Mouse (Mus musculus) kidney, embryonic 15.5 days (tissue): ENCODE data around the gene Secisbp2l. TPM values are rescaled to one million over a fixed set of nuclear protein-coding genes. Genes with fewer than 3 reads are reported as not detected.
A peak's percentile ranks its signal among the peaks of the same experiment; 100 is the strongest.

Experiments
- ATAC-seq: fragments of 200-750 bp; cut with Nextera tagmentation; replicated peaks from 2 replicates; pipeline ENCODE4 v1.8.0; 2017; ENCODE audit warnings: moderate TSS enrichment; ENCODE audit not compliant: low FRiP score
- H3K27ac ChIP-seq: fragments of 300-500 bp; sonication (generic); 2 replicates; pipeline ENCODE4 v1.5.1; 2015; ENCODE audit warnings: mild to moderate bottlenecking, inconsistent platforms
- H3K27me3 ChIP-seq: fragments of 300-500 bp; sonication (generic); 2 replicates; pipeline ENCODE4 v1.6.1; 2015; ENCODE audit warnings: inconsistent platforms
- H3K36me3 ChIP-seq: fragments of 300-500 bp; sonication (generic); 2 replicates; pipeline ENCODE4 v1.6.1; 2015; ENCODE audit warnings: inconsistent platforms
- H3K4me1 ChIP-seq: fragments of 300-500 bp; sonication (generic); 2 replicates; pipeline ENCODE4 v1.6.1; 2015; ENCODE audit warnings: inconsistent platforms
- H3K4me2 ChIP-seq: fragments of 300-500 bp; sonication (generic); 2 replicates; pipeline ENCODE4 v1.6.1; 2015; ENCODE audit warnings: moderate library complexity, mild to moderate bottlenecking, inconsistent platforms
- H3K4me3 ChIP-seq: fragments of 300-500 bp; sonication (generic); replicated peaks from 2 replicates; pipeline ENCODE4 v1.5.1; 2015; ENCODE audit warnings: mild to moderate bottlenecking, inconsistent platforms
- H3K9ac ChIP-seq: fragments of 300-500 bp; sonication (generic); 2 replicates; pipeline ENCODE4 v1.6.1; 2015; ENCODE audit warnings: mild to moderate bottlenecking, inconsistent platforms
- H3K9me3 ChIP-seq: fragments of 300-500 bp; sonication (generic); replicated peaks from 2 replicates; pipeline ENCODE4 v1.6.1; 2016; ENCODE audit warnings: inconsistent platforms
- WGBS: fragments of 180-500 bp; shearing (Covaris S2); methylation state at CpG from one replicate; pipeline ENCODE4 v1.1.7; 2015; ENCODE audit warnings: mixed read lengths; 5-methylcytosine and 5-hydroxymethylcytosine counted together
- polyA plus RNA-seq: library from polyadenylated mRNA; unstranded; fragments of >200 nt; fragmentation: Nextera tagmentation; extraction: Ambion mirVana; gene quantifications from 2 replicates; pipeline ENCODE4 v1.2.1, GENCODE M21; 2015

The Secisbp2l gene
- polyA plus RNA-seq, 1 experiment from 2014 or later = 19.0 TPM

GRCm38 (mm10) chr2:125735333-125736024 lies 47.2 kb downstream of the Secisbp2l start:
- Histone ChIP-seq H3K9ac (no peak overlapping the region), H3K36me3 (peaks cover 19% of the 10 kb centered on the region), H3K27ac (no peak overlapping the region), H3K4me3 (no peak overlapping the region), H3K9me3 (no peaks in the 10 kb centered on the region), H3K27me3 (no peaks in the 10 kb centered on the region), H3K4me2 (no peak overlapping the region), H3K4me1 (peaks cover 10% of the 10 kb centered on the region)
- WGBS = 60% methylated on average over 2 of the region's 2 CpGs
- ATAC-seq = no peak

- H3K27me3 ChIP-seq = no peaks in the 10 kb centered on the region
- H3K4me2 ChIP-seq = no peak overlapping the region
- ATAC-seq = no peak
- H3K9me3 ChIP-seq = no peaks in the 10 kb centered on the region
- peaks cover 10% of the 10 kb centered on the region for H3K4me1 ChIP-seq
- H3K27ac ChIP-seq = no peak overlapping the region
- H3K9ac ChIP-seq = no peak overlapping the region
- no peak overlapping the region for H3K4me3 ChIP-seq
- peaks cover 14% of the 10 kb centered on the region for H3K36me3 ChIP-seq
Observed at GRCm38 (mm10) chr2:125734741-125735140, 47.9 kb downstream of the Secisbp2l start.

- peaks cover 10% of the 10 kb centered on the region for H3K4me1 ChIP-seq
- H3K27ac ChIP-seq = peak overlapping the region; percentile 58; the same call in 1 of the 2 replicates
- peak overlapping the region; percentile 72 for H3K9ac ChIP-seq
- no peaks in the 10 kb centered on the region for H3K9me3 ChIP-seq
- H3K36me3 ChIP-seq = no peaks in the 10 kb centered on the region
- 7% methylated on average over 35 of the region's 35 CpGs for WGBS
- peaks cover 13% of the 10 kb centered on the region; the same call in 1 of the 2 replicates for H3K27me3 ChIP-seq
- H3K4me3 ChIP-seq = peak overlapping the region; percentile 55
- H3K4me2 ChIP-seq = peak overlapping the region; percentile 89
- peak; percentile 96 for ATAC-seq
Observed at GRCm38 (mm10) chr2:125731763-125732560, 50.7 kb downstream of the Secisbp2l start.

- ATAC-seq = peak; percentile 60; the same call in 1 of the 2 replicates
- H3K4me3 ChIP-seq = peak overlapping the region; percentile 53
Observed at GRCm38 (mm10) chr2:125724546-125725114, 58.0 kb downstream of the Secisbp2l start.

GRCm38 (mm10) chr2:125724086-125724430 lies 58.6 kb downstream of the Secisbp2l start, which contains the start of gene Shc4:
TSS of gene Shc4 (minus strand) at chr2:125724148.
- H3K36me3 ChIP-seq = no peaks in the 10 kb centered on the region
- H3K9ac ChIP-seq = peak within 1 kb of the TSS; percentile 37
- under 1% methylated on average over 15 of the region's 15 CpGs for WGBS
- H3K27ac ChIP-seq = no peak within 1 kb of the TSS
- H3K27me3 ChIP-seq = peaks cover 60% of the 10 kb centered on the region
- H3K9me3 ChIP-seq = no peaks in the 10 kb centered on the region
- peak within 1 kb of the TSS; percentile 53 for H3K4me3 ChIP-seq
- H3K4me2 ChIP-seq = peak within 1 kb of the TSS; percentile 99
- peaks cover 28% of the 10 kb centered on the region for H3K4me1 ChIP-seq
- peak; percentile 65 for ATAC-seq

More at GRCm38 (mm10) chr2:125724546-125725114, 58.0 kb downstream of the Secisbp2l start:
- WGBS = 2% methylated on average over 16 of the region's 16 CpGs
- H3K36me3 ChIP-seq = no peaks in the 10 kb centered on the region
- peaks cover 63% of the 10 kb centered on the region for H3K27me3 ChIP-seq
- no peaks in the 10 kb centered on the region for H3K9me3 ChIP-seq
- no peak overlapping the region for H3K27ac ChIP-seq
- no peak overlapping the region for H3K9ac ChIP-seq
- H3K4me2 ChIP-seq = peak overlapping the region; percentile 99
- peaks cover 28% of the 10 kb centered on the region for H3K4me1 ChIP-seq

- peak overlapping the region; percentile 37 for H3K9ac ChIP-seq
- H3K27ac ChIP-seq = no peak overlapping the region
- under 1% methylated on average over 34 of the region's 34 CpGs for WGBS
- no peaks in the 10 kb centered on the region for H3K36me3 ChIP-seq
- peak overlapping the region; percentile 53 for H3K4me3 ChIP-seq
- H3K4me2 ChIP-seq = peak overlapping the region; percentile 99
- no peaks in the 10 kb centered on the region for H3K9me3 ChIP-seq
- ATAC-seq = peak; percentile 84
- peaks cover 28% of the 10 kb centered on the region for H3K4me1 ChIP-seq
- peaks cover 58% of the 10 kb centered on the region for H3K27me3 ChIP-seq
Observed at GRCm38 (mm10) chr2:125723408-125724085, 59.1 kb downstream of the Secisbp2l start.

GRCm38 (mm10) chr2:125723086-125723407 lies 59.6 kb downstream of the Secisbp2l start:
- WGBS = 4% methylated on average over 18 of the region's 18 CpGs
- peaks cover 28% of the 10 kb centered on the region for H3K4me1 ChIP-seq

GRCm38 (mm10) chr2:125716599-125716998 lies 66.1 kb downstream of the Secisbp2l start:
- no peak overlapping the region for H3K27ac ChIP-seq
- H3K36me3 ChIP-seq = no peaks in the 10 kb centered on the region
- H3K4me3 ChIP-seq = no peak overlapping the region
- peaks cover 14% of the 10 kb centered on the region for H3K27me3 ChIP-seq
- H3K9me3 ChIP-seq = no peaks in the 10 kb centered on the region
- no peak overlapping the region for H3K4me2 ChIP-seq
- H3K9ac ChIP-seq = no peak overlapping the region
- H3K4me1 ChIP-seq = no peaks in the 10 kb centered on the region
- ATAC-seq = no peak
- 85% methylated on average over 8 of the region's 8 CpGs for WGBS

More at GRCm38 (mm10) chr2:125723086-125723407, 59.6 kb downstream of the Secisbp2l start:
- no peaks in the 10 kb centered on the region for H3K9me3 ChIP-seq
- H3K4me3 ChIP-seq = peak overlapping the region; percentile 53
- H3K27ac ChIP-seq = no peak overlapping the region
- peak overlapping the region; percentile 99 for H3K4me2 ChIP-seq
- ATAC-seq = 0 out of 2 replicates have a peak, but pooled peaks have one; percentile 1
- H3K36me3 ChIP-seq = no peaks in the 10 kb centered on the region
- peak overlapping the region; percentile 37 for H3K9ac ChIP-seq
- H3K27me3 ChIP-seq = peaks cover 53% of the 10 kb centered on the region

- no peaks in the 10 kb centered on the region for H3K9me3 ChIP-seq
- H3K4me3 ChIP-seq = no peak overlapping the region
- H3K27ac ChIP-seq = no peak overlapping the region
- H3K4me1 ChIP-seq = peaks cover 2% of the 10 kb centered on the region; the same call in 1 of the 2 replicates
- no peak for ATAC-seq
- no peaks in the 10 kb centered on the region for H3K36me3 ChIP-seq
- 68% methylated on average over 5 of the region's 5 CpGs for WGBS
- no peak overlapping the region for H3K9ac ChIP-seq
- no peak overlapping the region for H3K4me2 ChIP-seq
- H3K27me3 ChIP-seq = no peaks in the 10 kb centered on the region
Observed at GRCm38 (mm10) chr2:125706510-125706921, 76.2 kb downstream of the Secisbp2l start.

- no peak overlapping the region for H3K27ac ChIP-seq
- no peak for ATAC-seq
- H3K36me3 ChIP-seq = no peaks in the 10 kb centered on the region
- peaks cover 2% of the 10 kb centered on the region; the same call in 1 of the 2 replicates for H3K4me1 ChIP-seq
- H3K9ac ChIP-seq = no peak overlapping the region
- WGBS = 65% methylated on average over 12 of the region's 12 CpGs
- no peaks in the 10 kb centered on the region for H3K27me3 ChIP-seq
- no peak overlapping the region for H3K4me3 ChIP-seq
- no peak overlapping the region for H3K4me2 ChIP-seq
- no peaks in the 10 kb centered on the region for H3K9me3 ChIP-seq
Observed at GRCm38 (mm10) chr2:125704907-125705631, 77.6 kb downstream of the Secisbp2l start.

- Histone ChIP-seq H3K36me3 (no peaks in the 10 kb centered on the region), H3K9ac (no peak overlapping the region), H3K4me2 (no peak overlapping the region), H3K27ac (no peak overlapping the region), H3K4me3 (no peak overlapping the region), H3K27me3 (no peaks in the 10 kb centered on the region), H3K4me1 (peaks cover 2% of the 10 kb centered on the region; the same call in 1 of the 2 replicates), H3K9me3 (no peaks in the 10 kb centered on the region)
- WGBS = 75% methylated on average over 2 of the region's 2 CpGs
- no peak for ATAC-seq
Observed at GRCm38 (mm10) chr2:125702851-125703250, 79.8 kb downstream of the Secisbp2l start.
